Mouse (Mus musculus): Measurements from ENCODE around the gene Smg9.

Smg9 gene

GRCm38 (mm10) chr7:24399256-24400081 lies at the start of gene Smg9:
TSS of gene Smg9 (plus strand) at chr7:24399619.
- peak; percentile 95 for DNase-seq

GRCm38 (mm10) chr7:24355646-24356045 lies 43.8 kb upstream of the Smg9 start:
- no peak for DNase-seq

- no peak for DNase-seq
Observed at GRCm38 (mm10) chr7:24356081-24356480, 43.3 kb upstream of the Smg9 start.

DNA sequence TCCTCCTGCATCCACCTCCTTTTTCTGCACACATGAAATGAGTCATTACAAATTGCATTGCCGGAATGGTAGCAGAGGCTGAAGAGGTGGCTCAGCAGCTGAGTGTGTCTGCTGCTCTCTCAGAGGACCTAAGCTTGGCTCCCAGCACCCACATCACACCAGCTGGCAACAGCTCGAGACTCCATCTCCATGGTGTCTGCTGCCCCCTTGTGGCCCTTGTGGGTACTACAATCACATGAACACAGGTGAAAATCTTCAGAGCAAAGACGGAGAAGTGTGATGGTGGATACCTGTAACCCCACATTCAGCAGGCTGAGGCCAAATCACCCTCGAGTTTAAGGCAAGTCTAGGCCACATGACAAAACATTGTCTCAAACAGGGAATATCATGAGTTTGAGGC lies 41.5 kb upstream of the Smg9 start:
- DNase-seq = peak; percentile 54 to 60

DNA sequence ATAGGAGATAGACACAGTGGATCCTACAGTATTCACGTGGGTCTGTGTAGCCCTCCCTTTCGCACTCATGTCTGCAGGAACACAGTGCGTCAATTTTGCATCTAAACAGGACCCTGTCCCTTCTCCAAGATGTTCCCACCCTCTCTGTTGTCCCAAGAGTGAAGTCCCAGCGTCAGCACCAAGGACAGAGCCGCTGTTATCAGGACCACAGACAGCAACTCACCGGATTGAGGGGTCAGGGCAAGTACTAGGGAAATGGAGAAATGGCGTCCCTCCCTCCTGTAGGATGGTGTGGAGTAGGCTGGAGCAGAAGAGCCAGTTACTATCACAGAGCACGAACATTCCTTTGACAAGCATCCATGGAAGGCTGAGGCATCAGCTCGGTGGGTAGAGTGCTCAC lies 40.1 kb upstream of the Smg9 start:
- DNase-seq = peak in 1 of 2 experiments; percentile 27

DNA sequence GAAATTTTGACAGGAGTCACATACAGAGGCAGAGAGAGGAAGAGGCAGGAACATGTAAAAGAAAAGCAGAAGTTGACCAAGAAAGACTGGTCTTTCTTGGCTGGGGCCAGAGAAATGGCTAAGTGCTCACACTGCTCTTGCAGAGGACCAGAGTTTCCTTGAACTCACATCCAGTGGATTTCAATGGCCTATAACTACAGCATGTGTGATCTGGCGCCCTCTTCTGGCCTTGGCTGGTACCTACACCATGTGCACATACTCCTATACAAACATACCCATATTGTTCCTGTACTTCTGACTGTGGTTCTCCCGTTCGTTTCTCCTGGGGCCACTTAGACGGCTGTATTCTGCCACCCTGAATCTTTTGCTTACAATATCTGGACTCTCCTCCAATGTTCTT lies 38.4 kb upstream of the Smg9 start:
- DNase-seq = peak; percentile 39 to 43

DNA sequence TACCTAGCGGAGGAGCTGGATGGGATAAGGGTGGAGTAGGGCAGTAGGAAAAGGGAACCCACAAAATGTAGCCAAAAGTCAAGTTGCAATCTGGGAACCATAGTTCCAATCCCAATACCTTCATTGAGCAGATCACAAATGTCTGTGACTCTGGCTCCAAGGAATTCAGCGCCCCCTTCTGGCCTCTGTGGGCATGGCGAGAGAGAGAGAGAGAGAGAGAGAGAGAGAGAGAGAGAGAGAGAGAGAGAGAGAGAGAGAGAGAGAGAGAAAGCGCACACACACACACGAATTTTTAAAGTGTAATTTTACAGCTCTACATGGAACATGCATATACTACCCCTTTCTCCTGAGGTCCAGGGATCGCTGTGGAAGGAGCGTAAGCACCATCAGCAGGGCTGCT lies 36.2 kb upstream of the Smg9 start:
- peak; percentile 68 to 69 for DNase-seq

- peak; percentile 89 to 91 for DNase-seq
Observed at GRCm38 (mm10) chr7:24364827-24365226, 34.6 kb upstream of the Smg9 start.

GRCm38 (mm10) chr7:24365258-24366014 lies 34.0 kb upstream of the Smg9 start:
- DNase-seq = no peak

DNA sequence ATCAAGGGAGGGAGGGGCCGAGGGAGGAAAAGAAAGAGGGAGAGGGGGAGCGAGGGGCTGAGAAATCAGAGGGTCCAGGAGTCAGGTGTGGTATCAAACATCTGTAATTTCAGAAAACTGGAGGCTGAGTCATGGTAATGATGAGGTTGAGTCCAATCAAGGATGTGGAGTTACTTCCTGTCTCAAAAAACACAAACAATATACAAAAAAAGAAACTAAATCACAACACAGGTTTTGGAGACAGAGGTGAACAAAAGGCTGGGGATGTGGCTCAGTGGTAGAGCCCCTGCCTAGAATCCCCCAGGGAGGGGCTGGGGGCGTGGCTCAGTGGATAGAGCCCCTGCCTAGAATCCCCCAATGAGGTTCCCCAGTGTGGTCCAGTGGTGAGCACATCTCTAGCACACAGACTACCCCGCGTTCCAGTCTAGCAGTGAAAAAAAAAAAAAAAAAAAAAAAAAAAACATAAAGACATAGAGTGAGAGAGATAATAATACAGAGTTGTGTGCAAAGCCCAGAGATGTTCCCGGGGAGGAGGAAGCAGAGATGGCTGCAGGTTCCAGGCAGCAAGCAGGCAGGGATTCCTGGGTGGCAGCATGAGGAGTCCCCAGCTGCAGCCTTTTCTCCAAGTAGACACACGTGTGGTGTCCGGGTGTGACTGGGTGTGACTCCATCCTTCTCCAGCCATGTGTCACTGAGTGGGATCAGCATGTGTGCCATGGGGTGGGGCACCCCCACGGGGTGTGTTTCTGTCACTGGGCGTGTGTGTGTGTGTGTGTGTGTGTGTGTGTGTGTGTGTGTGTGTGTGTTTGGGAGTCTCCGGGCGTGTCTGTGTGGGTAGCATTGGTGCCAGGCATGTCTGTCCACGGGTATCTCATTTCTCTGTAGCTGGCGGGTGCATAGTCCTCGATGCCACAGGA lies 32.4 kb upstream of the Smg9 start:
- no peak for DNase-seq

DNA sequence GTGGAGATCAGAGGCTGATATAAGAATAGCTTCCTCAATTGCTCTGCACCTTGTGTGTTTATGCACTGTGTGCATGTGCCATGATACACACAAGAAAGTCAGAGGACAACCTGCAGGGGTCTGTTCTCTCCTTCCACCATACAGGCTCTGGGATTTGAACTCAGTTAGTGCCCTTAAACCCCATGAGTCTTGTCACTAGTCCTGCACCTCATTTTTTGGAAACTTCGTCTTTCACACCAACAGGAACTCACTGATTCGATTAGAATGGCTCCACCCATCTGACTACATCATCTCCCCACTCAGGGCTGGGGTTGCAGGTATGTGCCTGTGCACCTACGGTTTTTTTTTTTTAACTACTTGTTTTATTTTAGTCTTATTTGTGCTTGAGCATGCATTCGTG lies 31.2 kb upstream of the Smg9 start:
- no peak for DNase-seq

- DNase-seq = no peak
Observed at GRCm38 (mm10) chr7:24368946-24369345, 30.5 kb upstream of the Smg9 start.

- DNase-seq = peak; percentile 55 to 62
Observed at GRCm38 (mm10) chr7:24369731-24370541, 29.5 kb upstream of the Smg9 start, which contains the start of gene Kcnn4. TSS of gene Kcnn4 (plus strand) at chr7:24370263.

- no peak for DNase-seq
Observed at GRCm38 (mm10) chr7:24371012-24371808, 28.2 kb upstream of the Smg9 start.

DNA sequence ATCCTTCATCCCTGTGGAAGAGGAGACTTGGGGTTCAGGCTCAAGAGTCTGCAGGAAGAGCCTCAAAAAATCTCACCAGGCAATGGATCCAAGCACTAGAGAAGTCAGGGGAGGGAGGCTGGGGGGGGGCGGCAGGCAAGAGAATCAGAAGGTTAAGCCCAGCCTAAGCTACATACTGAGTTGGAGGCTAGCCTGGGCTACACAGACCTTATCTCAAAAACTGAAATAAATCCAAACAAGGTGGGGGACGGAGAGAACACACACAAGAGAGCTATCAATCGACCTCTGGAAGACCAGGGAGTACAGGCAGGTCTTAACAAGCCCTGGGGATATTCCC lies 27.6 kb upstream of the Smg9 start:
- DNase-seq = no peak

- DNase-seq = no peak
Observed at GRCm38 (mm10) chr7:24372300-24372699, 27.1 kb upstream of the Smg9 start.

DNA sequence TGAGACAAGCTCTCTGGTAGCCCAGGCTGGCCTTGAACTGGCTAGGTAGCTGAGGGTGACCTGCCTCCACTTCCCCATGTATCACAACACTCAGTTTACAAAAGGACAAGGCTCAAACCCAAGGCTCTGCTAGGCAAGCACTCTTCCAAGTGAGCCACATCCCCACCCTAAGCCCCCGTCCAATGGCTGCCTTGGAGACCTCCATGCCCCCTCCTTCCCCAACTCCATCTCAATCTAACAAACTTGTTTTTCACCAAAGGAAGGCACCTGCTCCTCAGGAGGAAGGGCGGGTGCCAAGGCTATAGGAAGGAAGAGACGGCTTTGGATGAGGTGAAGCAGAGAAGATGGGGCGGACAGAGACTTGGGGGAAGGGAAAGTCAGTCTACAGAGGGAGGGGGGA lies 26.6 kb upstream of the Smg9 start:
- no peak for DNase-seq

DNA sequence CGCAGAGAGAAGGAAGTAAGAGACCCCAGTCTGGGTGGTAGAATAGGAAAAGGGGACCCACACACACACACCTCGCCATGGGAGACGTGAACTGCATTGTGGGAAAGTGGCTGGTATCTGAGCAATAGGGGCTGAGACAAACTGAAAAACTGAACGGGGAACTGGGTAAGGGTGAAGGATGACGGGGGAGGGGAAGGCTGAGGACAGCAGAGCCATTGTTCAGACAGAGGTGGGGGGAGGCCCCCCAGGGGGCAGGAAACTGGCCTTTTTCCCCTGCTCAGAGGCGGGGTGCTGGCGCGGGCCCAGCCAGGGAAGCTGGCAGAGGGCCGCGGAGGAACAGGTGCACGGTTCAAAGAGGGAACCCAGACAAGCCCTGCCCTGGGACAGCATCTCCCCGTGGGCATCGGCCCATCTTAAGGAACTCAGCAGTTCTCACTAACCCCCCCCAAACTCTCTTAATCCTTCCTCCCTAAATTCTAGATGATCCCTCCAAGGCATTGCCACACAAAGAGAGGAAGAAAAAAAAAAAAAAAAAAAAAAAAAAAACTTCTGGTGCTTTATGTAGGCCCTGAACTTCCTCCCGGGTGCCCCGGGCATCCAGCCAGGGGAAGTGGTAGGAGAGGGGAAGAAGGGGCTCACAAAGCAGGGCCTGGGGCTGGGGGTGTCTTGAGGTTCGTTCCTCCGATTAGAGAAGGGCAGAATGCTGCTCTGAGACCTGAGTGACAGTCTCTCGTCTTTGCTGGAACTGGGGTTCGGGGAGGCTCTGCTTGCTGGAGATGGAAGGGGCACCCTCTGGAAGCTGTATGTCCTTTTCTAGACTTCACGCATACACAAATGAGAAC lies 25.7 kb upstream of the Smg9 start:
- peak; percentile 61 to 69 for DNase-seq

DNA sequence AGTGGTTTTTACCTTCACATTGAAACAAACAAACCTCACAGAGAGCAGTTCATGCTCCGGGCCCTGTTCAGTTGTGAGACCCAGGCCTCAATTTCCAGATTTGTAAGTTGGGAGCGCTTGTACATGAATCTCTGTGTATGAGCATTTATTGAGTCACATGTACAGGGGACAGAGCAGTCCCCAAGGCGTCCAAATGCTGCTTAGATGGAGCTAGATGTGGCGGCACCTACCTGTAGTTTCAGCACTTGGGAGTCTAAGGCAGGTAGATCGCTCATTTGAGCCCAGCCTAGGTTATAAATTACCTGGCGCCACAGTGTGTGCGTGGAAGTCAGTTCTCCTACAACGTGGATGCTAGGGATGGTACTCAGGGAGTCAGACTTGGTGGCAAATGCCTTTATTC lies 23.0 kb upstream of the Smg9 start:
- no peak for DNase-seq

DNA sequence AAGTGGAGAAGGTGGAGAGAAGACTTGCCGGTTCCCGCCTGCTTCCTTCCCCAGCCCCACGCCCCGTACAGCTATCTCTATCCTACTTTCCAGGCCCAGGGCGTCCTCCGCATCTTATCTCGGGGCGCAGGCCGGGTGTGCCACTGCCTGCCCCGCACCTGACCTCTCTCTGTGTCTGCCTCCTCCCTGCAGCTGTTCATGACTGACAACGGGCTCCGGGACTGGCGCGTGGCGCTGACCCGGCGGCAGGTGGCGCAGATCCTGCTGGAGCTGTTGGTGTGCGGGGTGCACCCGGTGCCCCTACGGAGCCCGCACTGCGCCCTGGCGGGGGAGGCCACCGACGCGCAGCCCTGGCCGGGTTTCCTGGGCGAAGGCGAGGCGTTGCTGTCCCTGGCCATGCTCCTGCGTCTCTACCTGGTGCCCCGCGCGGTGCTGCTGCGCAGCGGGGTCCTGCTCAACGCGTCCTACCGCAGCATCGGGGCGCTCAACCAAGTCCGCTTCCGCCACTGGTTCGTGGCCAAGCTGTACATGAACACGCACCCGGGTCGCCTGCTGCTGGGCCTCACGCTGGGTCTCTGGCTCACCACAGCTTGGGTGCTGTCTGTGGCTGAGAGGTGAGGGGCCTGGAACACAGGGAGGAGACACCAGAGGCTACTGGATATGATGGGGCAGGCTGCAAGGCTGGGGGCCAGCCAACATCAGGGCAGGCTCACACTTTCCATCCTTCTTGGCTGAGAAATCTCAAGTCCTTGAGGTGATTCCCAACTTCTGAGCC lies 22.1 kb upstream of the Smg9 start:
- DNase-seq = no peak

All from B cell, adult 2 months (primary cell).